Mouse (Mus musculus) testis, adult 2 months (tissue): Measurements from ENCODE around the gene Npepps.

Source experiments
- CTCF ChIP-seq: fragments of 200-500 bp; IDR thresholded peaks from 2 replicates; pipeline ENCODE4 v1.5.1; 2012; ENCODE audit warnings: low read depth, mild to moderate bottlenecking, inconsistent platforms, low read length, moderate library complexity; ENCODE audit not compliant: control insufficient read depth, insufficient read depth, insufficient replicate concordance
- POLR2A ChIP-seq: fragments of 200-500 bp; IDR thresholded peaks from 2 replicates; pipeline ENCODE4 v1.6.1; 2012; ENCODE audit warnings: low read depth, mild to moderate bottlenecking, inconsistent platforms, low read length, moderate library complexity; ENCODE audit not compliant: control insufficient read depth

DNA sequence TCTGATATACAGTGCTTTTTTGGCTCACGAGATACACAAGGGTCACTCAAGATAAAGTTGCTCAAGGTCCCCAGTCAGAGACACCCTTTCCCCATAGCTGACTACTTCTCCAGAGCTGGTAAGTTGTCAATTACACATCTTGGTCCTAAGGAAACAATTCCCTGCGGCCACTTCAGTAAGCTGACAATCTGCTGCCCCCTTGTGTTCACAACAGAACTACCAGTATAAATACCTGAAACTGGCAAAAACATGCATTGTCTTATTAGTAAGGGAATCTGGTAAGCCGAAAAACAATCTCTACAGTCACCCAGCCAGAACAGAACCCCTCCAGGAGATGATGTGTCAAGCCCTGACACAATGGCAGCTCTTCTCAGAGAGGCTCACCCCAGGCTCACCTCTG lies 103.6 kb downstream of the Npepps start:
- no peak for TF ChIP-seq CTCF
- TF ChIP-seq POLR2A, result no peak
